Mouse (Mus musculus): ENCODE measurements around the gene Pdk1. TPM values are rescaled to one million over a fixed set of nuclear protein-coding genes. Genes with fewer than 3 reads are reported as not detected.

Pdk1 gene
- total and polyA plus RNA-seq, 3 experiments: 28.9 to 170 (median 142) TPM

DNA sequence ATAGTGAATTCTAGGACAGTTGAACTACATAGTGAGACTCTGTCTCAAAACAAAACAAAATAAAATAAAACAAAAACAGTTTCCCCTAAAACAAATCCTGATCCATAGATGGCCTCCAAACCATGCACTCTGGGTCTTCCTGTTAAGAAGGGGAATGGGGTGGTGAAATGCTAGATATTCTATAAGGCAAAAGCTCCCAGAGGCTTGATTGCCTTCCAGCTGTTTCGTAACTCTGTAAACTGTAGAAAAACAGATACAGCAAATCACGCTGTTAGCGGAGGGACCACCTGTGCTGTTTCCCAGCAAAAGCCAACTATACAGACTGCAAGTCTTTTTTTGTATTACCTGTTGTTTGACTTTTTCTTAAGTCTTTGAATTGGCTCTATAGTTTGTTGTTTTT, 6.0 kb upstream of the Pdk1 start:
- 73% methylated on average over 3 of the region's 3 CpGs for WGBS
- Histone ChIP-seq H3K27me3 (ENCODE audit: control insufficient read depth, insufficient read depth, low read length) (no peaks in the 10 kb centered on the region), H3K4me1 (ENCODE audit: control insufficient read depth, insufficient read depth, low read length) (peaks cover 15% of the 10 kb centered on the region), H3K9ac (ENCODE audit: low read depth, low read length) (no peak overlapping the region), H3K79me2 (replicated peaks; ENCODE audit: control insufficient read depth, insufficient read depth, low read length) (no peaks in the 10 kb centered on the region), H3K4me3 (no peak overlapping the region), H3K27ac (peak overlapping the region; percentile 80), H3K36me3 (ENCODE audit: control insufficient read depth, insufficient read depth, low read length) (peaks cover 9% of the 10 kb centered on the region)
- DNase-seq: no peak
- intact Hi-C loops (cut with DNase I): no loop called here
- no peak for TF ChIP-seq POLR2A (IDR thresholded peaks at IDR 0.05; ENCODE audit: insufficient read depth, low read depth, low read length)
- no peak for TF ChIP-seq CTCF (IDR thresholded peaks at IDR 0.05)
- no peak for TF ChIP-seq EP300 (IDR thresholded peaks at IDR 0.05; ENCODE audit: insufficient read depth, low read depth, low read length)

- no peaks in the 10 kb centered on the region for H3K79me2 ChIP-seq (replicated peaks; ENCODE audit: control insufficient read depth, insufficient read depth, low read length)
- H3K27ac ChIP-seq: peak overlapping the region; percentile 80
- no peak overlapping the region for H3K9ac ChIP-seq (ENCODE audit: low read depth, low read length)
- no peaks in the 10 kb centered on the region for H3K27me3 ChIP-seq (ENCODE audit: control insufficient read depth, insufficient read depth, low read length)
- TF ChIP-seq POLR2A (IDR thresholded peaks at IDR 0.05; ENCODE audit: insufficient read depth, low read depth, low read length): no peak
- peak; percentile 69; the same call in 1 of the 2 replicates for TF ChIP-seq EP300 (IDR thresholded peaks at IDR 0.05; ENCODE audit: insufficient read depth, low read depth, low read length)
- H3K4me1 ChIP-seq (ENCODE audit: control insufficient read depth, insufficient read depth, low read length): peaks cover 15% of the 10 kb centered on the region
- intact Hi-C loops (cut with DNase I): no loop called here
- WGBS: 8% methylated on average over 5 of the region's 5 CpGs
- no peak overlapping the region for H3K4me3 ChIP-seq
- peak in 1 of 2 experiments; percentile 41 for DNase-seq
- H3K36me3 ChIP-seq (ENCODE audit: control insufficient read depth, insufficient read depth, low read length): peaks cover 9% of the 10 kb centered on the region
Observed at GRCm38 (mm10) chr2:71867480-71867879, 5.5 kb upstream of the Pdk1 start.

GRCm38 (mm10) chr2:71868256-71868655, 4.8 kb upstream of the Pdk1 start:
- intact Hi-C loops (cut with DNase I): no loop called here
- H3K27me3 ChIP-seq (ENCODE audit: control insufficient read depth, insufficient read depth, low read length): no peaks in the 10 kb centered on the region
- DNase-seq: no peak
- H3K79me2 ChIP-seq (replicated peaks; ENCODE audit: control insufficient read depth, insufficient read depth, low read length): no peaks in the 10 kb centered on the region
- no peak overlapping the region for H3K9ac ChIP-seq (ENCODE audit: low read depth, low read length)
- TF ChIP-seq POLR2A (IDR thresholded peaks at IDR 0.05; ENCODE audit: insufficient read depth, low read depth, low read length) (no peak), CTCF (IDR thresholded peaks at IDR 0.05) (no peak), EP300 (IDR thresholded peaks at IDR 0.05; ENCODE audit: insufficient read depth, low read depth, low read length) (no peak)
- H3K27ac ChIP-seq: peak overlapping the region; percentile 80
- 97% methylated on average over 1 of the region's 1 CpGs for WGBS
- H3K4me1 ChIP-seq (ENCODE audit: control insufficient read depth, insufficient read depth, low read length): peaks cover 12% of the 10 kb centered on the region
- H3K36me3 ChIP-seq (ENCODE audit: control insufficient read depth, insufficient read depth, low read length): peaks cover 9% of the 10 kb centered on the region
- H3K4me3 ChIP-seq: no peak overlapping the region

- intact Hi-C loops (cut with DNase I): no loop called here
- no peak for DNase-seq
- no peaks in the 10 kb centered on the region for H3K79me2 ChIP-seq (replicated peaks; ENCODE audit: control insufficient read depth, insufficient read depth, low read length)
- H3K4me3 ChIP-seq: no peak overlapping the region
- 79% methylated on average over 10 of the region's 10 CpGs for WGBS
- no peak overlapping the region for H3K9ac ChIP-seq (ENCODE audit: low read depth, low read length)
- peaks cover 7% of the 10 kb centered on the region for H3K4me1 ChIP-seq (ENCODE audit: control insufficient read depth, insufficient read depth, low read length)
- peak overlapping the region; percentile 95 for H3K27ac ChIP-seq
- peaks cover 9% of the 10 kb centered on the region for H3K36me3 ChIP-seq (ENCODE audit: control insufficient read depth, insufficient read depth, low read length)
- no peaks in the 10 kb centered on the region for H3K27me3 ChIP-seq (ENCODE audit: control insufficient read depth, insufficient read depth, low read length)
- TF ChIP-seq POLR2A (IDR thresholded peaks at IDR 0.05; ENCODE audit: insufficient read depth, low read depth, low read length) (no peak), EP300 (IDR thresholded peaks at IDR 0.05; ENCODE audit: insufficient read depth, low read depth, low read length) (no peak), CTCF (IDR thresholded peaks at IDR 0.05) (no peak)
Observed at GRCm38 (mm10) chr2:71872141-71872540, 883 bp upstream of the Pdk1 start.

DNA sequence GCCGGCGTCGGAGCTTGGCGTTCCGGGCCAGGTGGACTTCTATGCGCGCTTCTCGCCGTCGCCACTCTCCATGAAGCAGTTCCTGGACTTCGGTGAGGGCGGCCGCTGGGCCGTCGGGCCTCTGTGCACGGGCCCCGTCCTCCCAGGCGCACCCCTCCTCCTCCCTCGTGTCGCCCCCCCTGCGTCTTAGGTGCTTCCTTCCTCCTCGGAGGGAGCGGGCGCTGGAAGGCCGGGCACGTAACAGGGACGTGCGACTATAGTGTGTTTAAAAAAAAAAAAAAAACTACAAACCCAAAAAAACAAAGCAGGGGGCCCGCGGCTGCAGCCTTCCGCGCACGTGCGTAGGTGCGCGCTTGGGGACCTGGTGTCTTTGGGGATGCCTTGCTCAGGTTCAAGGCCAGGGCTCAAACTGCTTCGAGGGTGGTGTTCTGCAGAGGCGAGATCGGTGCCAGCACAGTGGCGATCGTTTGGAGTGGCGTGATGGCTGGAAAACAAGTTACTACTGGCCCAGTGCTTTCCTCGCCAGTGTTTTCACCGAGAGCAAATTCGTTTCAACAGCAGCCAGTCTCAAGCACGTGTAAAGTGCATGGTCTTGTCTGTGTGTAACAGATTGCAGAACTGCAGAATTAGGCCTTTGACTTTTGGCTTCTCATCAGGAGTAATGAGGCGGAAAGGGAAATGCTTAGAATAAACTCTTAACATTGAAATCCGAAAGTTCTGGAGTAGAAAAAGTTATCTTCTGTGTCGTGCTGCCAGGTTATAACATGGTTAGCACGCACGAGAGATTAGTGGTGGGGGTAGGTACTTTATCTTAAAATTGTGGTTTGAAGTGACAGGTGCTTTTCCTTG, 674 bp downstream of the Pdk1 start:
- peaks cover 1% of the 10 kb centered on the region for H3K4me1 ChIP-seq (ENCODE audit: control insufficient read depth, insufficient read depth, low read length)
- peak in 1 of 2 experiments; percentile 55 for DNase-seq
- H3K27me3 ChIP-seq (ENCODE audit: control insufficient read depth, insufficient read depth, low read length): no peaks in the 10 kb centered on the region
- H3K36me3 ChIP-seq (ENCODE audit: control insufficient read depth, insufficient read depth, low read length): no peaks in the 10 kb centered on the region; the same call in 1 of the 2 replicates
- TF ChIP-seq CTCF (IDR thresholded peaks at IDR 0.05) (no peak), POLR2A (IDR thresholded peaks at IDR 0.05; ENCODE audit: insufficient read depth, low read depth, low read length) (no peak), EP300 (IDR thresholded peaks at IDR 0.05; ENCODE audit: insufficient read depth, low read depth, low read length) (no peak)
- peak overlapping the region; percentile 81 for H3K9ac ChIP-seq (ENCODE audit: low read depth, low read length)
- H3K79me2 ChIP-seq (replicated peaks; ENCODE audit: control insufficient read depth, insufficient read depth, low read length): no peaks in the 10 kb centered on the region
- 3% methylated on average over 51 of the region's 51 CpGs for WGBS
- peak overlapping the region; percentile 96 for H3K4me3 ChIP-seq
- H3K27ac ChIP-seq: peak overlapping the region; percentile 95
- intact Hi-C loops (cut with DNase I): no loop called here

DNA sequence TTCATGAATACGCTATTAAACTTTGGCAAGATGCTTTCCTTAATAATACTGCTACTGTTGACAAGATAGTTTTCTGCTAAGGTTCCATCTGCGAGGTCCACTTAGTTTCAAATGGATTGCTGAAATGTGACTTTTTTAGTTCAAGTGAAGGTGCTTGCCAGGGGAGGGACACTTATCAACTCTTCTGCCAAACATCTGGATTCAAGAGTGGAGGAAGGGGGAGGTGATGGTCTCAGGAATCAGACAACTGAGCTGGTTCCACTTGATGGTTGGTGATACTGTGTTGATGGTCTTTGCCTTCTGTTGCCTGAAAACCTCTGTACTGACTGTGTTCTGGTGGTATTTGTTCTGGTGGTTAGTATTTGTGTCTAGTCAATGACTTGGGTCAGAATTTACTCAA, 1.4 kb downstream of the Pdk1 start:
- Histone ChIP-seq H3K4me3 (no peak overlapping the region), H3K9ac (ENCODE audit: low read depth, low read length) (no peak overlapping the region), H3K27ac (no peak overlapping the region; the same call in 1 of the 2 replicates), H3K4me1 (ENCODE audit: control insufficient read depth, insufficient read depth, low read length) (peaks cover 1% of the 10 kb centered on the region), H3K79me2 (replicated peaks; ENCODE audit: control insufficient read depth, insufficient read depth, low read length) (no peaks in the 10 kb centered on the region), H3K27me3 (ENCODE audit: control insufficient read depth, insufficient read depth, low read length) (no peaks in the 10 kb centered on the region), H3K36me3 (ENCODE audit: control insufficient read depth, insufficient read depth, low read length) (no peaks in the 10 kb centered on the region; the same call in 1 of the 2 replicates)
- intact Hi-C loops (cut with DNase I): no loop called here
- WGBS: 85% methylated on average over 2 of the region's 2 CpGs
- no peak for TF ChIP-seq EP300 (IDR thresholded peaks at IDR 0.05; ENCODE audit: insufficient read depth, low read depth, low read length)
- TF ChIP-seq POLR2A (IDR thresholded peaks at IDR 0.05; ENCODE audit: insufficient read depth, low read depth, low read length): no peak
- no peak for TF ChIP-seq CTCF (IDR thresholded peaks at IDR 0.05)
- DNase-seq: no peak

All from heart, adult 2 months (tissue).